Mouse (Mus musculus) CD4-positive naive resting alpha-beta T cell, adult 57 days (primary cell): ENCODE measurements around the gene Arl8b. TPM values are rescaled to one million over a fixed set of nuclear protein-coding genes. Genes with fewer than 3 reads are reported as not detected.

Experiments used
- total RNA-seq: library from RNA; stranded (reverse); gene quantifications from one replicate; pipeline ENCODE4 v1.2.4, GENCODE M21; 2023

Arl8b gene
- total RNA-seq, result 38.1 TPM

GRCm38 (mm10) chr6:108782526-108783183 is at the start of gene Arl8b:
Gene Arl8b (plus strand): TSS chr6:108783099.

DNA sequence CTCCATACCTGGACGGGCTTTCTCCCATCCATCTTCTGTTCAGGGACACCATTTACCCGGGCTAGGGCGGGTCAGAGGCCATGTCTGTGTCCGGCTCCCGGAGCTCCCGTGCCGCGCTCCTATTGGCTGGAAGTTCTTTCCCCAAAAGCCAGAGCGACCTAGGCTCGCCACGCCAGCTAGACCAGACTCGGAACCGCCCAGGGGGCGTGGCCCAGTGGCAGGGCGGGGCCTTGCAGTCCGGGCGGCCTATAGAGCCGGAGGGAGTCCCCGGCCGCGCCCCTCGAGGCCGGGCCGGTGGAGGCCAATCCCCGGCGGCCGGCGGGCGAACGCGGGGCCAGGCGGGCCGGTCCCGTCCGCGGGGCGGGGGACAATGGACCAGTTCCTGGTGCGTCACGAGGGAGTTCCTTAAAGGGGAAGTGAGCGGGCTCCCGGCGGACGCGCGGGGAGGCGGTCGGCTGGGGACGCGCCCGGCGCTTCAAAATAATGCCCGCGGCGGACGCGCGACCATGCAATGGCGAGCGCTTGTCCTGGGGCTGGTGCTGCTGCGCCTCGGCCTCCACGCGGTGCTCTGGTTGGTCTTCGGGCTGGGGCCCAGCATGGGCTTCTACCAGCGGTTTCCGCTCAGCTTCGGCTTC is 45.5 kb downstream of the Arl8b start, which contains the start of gene Edem1:
TSS of gene Edem1 (plus strand) at position 408 of the 635 bp plus-strand sequence.

Other genes starting within 250 kb of the Arl8b start
- gene Bhlhe40, start 122.5 kb upstream of the Arl8b start, total RNA-seq, result 32.8 TPM
- gene Edem1, start 45.5 kb downstream of the Arl8b start, total RNA-seq, result 113 TPM